Mouse (Mus musculus): Measurements from ENCODE around the gene Cuta. TPM values are rescaled to one million over a fixed set of nuclear protein-coding genes. Genes with fewer than 3 reads are reported as not detected.
"Not testable (repeated sequence)": the region's sequence is repeated elsewhere in the genome, so short reads cannot be mapped to it uniquely, and the experiment has no call there.

Gene Cuta
- polyA plus RNA-seq, 1 experiment: 169 TPM

DNA sequence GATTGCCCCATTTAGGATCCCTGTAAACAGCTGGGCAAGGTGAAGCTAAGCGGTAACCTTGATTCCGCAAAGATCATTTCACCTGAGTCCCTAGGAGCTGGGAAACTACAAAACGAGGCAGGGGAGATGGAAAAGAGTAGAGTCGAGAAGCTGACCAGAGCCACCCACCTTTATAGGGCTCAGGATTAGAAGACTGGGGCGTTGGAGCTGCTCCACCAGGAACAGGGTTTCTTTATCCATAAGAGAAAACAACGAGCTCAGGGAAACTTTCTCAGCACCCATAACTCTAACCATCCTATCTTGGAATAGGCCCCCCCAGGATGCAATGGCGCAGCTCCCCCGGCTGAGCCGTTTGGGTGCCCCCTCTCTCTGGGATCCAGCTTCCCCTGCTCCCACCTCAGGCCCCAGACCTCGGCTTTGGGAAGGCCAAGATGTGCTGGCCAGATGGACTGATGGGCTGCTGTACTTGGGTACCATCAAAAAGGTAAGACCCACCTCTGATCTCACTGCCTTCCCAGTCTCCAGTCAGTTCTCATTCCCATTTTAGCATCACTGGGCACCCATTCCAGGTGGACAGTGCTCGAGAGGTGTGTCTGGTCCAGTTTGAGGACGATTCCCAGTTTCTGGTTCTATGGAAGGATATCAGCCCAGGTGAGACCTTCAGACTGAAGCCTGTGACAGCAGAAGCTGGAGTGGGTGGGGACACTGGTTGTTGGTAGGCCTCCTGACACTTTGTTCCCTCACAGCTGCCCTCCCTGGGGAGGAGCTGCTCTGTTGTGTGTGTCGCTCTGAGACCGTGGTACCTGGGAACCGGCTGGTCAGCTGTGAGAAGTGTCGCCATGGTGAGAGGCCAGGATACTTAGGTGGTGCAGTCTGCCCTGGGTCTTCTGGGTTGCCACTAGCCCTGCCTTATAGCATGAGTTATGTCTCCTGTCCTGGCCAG lies 5.2 kb downstream of the Cuta start:
- Histone ChIP-seq H3K4me2 (ENCODE audit: low read depth) (peak overlapping the region; percentile 83), H3K4me3 (peak overlapping the region; percentile 39), H3K27me3 (ENCODE audit: control insufficient read depth, insufficient read depth, insufficient read length) (no peaks in the 10 kb centered on the region), H3ac (ENCODE audit: control insufficient read depth, insufficient read length) (no peak overlapping the region), H3K79me2 (ENCODE audit: control insufficient read depth, insufficient read depth) (peaks cover 13% of the 10 kb centered on the region), H3K36me3 (ENCODE audit: control insufficient read depth, insufficient read depth) (peaks cover under 1% of the 10 kb centered on the region)
- no peak for TF ChIP-seq CEBPB (IDR thresholded peaks at IDR 0.05; ENCODE audit: insufficient read depth, poor library complexity, severe bottlenecking)
- no peak for TF ChIP-seq SRF (IDR thresholded peaks at IDR 0.05; ENCODE audit: control insufficient read depth, insufficient read length, low read depth)
- TF ChIP-seq MAX (IDR thresholded peaks at IDR 0.05; ENCODE audit: low read depth): no peak
- TF ChIP-seq MYOD1 (IDR thresholded peaks at IDR 0.05; ENCODE audit: control insufficient read depth in 1 of 3, insufficient read length in 2 of 3, low read depth in 2 of 3): no peak
- no peak for TF ChIP-seq POLR2AphosphoS2 (IDR thresholded peaks at IDR 0.05; ENCODE audit: insufficient read length, low read depth)
- no peak for TF ChIP-seq TCF3 (IDR thresholded peaks at IDR 0.05; ENCODE audit: insufficient read length, low read depth)
- no peak for TF ChIP-seq REST (IDR thresholded peaks at IDR 0.05; ENCODE audit: insufficient read depth, insufficient read length)
- no peak for TF ChIP-seq USF1 (IDR thresholded peaks at IDR 0.05; ENCODE audit: low read depth)
- no peak for TF ChIP-seq E2F4 (IDR thresholded peaks at IDR 0.05; ENCODE audit: insufficient read depth)
- no peak for TF ChIP-seq POLR2A (IDR thresholded peaks at IDR 0.05; ENCODE audit: insufficient read length, low read depth)
- TF ChIP-seq MYOG (IDR thresholded peaks at IDR 0.05; ENCODE audit: control insufficient read depth in 1 of 3, insufficient read depth in 1 of 3, insufficient read length in 2 of 3, low read depth in 2 of 3): no peak

DNA sequence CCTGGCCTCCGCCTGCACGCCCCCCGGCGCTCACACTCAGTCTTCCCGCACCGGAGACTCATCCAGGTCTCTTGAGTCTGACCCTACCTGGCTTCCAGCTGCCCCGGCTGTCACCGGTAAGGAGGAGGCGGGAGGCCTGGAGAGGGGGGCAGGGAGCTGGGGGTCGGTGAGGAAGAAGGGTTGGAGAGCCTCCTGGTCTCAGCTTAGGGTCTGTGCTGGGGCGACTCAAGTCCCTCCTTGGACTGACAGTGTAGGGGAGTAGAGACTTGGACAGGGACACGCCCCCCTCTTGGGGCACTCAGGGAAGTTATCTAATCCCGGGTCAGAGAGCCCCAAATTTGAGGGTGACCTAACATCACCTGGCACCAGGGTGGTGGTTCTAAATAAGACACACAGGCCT lies 6.0 kb downstream of the Cuta start:
- TF ChIP-seq TCF3 (IDR thresholded peaks at IDR 0.05; ENCODE audit: insufficient read length, low read depth) (no peak), POLR2A (IDR thresholded peaks at IDR 0.05; ENCODE audit: insufficient read length, low read depth) (no peak), USF1 (IDR thresholded peaks at IDR 0.05; ENCODE audit: low read depth) (no peak), SRF (IDR thresholded peaks at IDR 0.05; ENCODE audit: control insufficient read depth, insufficient read length, low read depth) (no peak), REST (IDR thresholded peaks at IDR 0.05; ENCODE audit: insufficient read depth, insufficient read length) (no peak)
- no peaks in the 10 kb centered on the region for H3K27me3 ChIP-seq (ENCODE audit: control insufficient read depth, insufficient read depth, insufficient read length)
- peaks cover 6% of the 10 kb centered on the region for H3K36me3 ChIP-seq (ENCODE audit: control insufficient read depth, insufficient read depth)
- peaks cover 8% of the 10 kb centered on the region for H3K79me2 ChIP-seq (ENCODE audit: control insufficient read depth, insufficient read depth)
- peak overlapping the region; percentile 33 for H3ac ChIP-seq (ENCODE audit: control insufficient read depth, insufficient read length)
- H3K4me2 ChIP-seq (ENCODE audit: low read depth): peak overlapping the region; percentile 83
- H3K4me3 ChIP-seq: peak overlapping the region; percentile 39

DNA sequence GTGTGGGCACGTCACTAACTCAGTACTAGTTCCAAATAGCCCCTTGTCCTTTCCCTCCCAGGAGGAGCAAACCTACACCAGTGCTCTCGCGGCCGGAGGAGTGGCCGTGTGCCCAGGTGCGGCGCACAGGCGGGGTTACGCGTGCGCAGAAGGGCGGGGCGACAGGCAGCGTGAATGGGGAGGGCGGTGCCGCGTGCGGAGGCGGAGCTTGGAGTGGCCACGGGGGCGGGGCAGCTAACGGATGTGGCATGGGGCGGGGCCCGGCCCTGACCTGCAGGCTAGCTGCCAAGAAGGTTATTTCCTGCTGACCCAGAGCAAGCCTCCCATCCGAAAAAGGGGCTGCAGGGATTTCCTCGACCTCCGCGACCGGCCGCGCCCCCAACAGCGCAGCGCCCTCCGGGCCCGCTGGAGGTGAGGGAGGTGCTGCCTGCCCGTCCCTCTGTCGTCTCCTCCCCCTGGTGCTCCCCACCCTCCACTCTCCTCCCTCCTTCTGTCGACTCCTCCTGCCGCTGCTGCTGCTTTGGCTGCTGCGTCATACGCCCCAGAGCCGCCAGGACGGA lies 6.5 kb downstream of the Cuta start, which contains the start of gene Phf1:
Gene Phf1 (plus strand): TSS at position 214 of the 560 bp plus-strand sequence.
- no peaks in the 10 kb centered on the region for H3K27me3 ChIP-seq (ENCODE audit: control insufficient read depth, insufficient read depth, insufficient read length)

DNA sequence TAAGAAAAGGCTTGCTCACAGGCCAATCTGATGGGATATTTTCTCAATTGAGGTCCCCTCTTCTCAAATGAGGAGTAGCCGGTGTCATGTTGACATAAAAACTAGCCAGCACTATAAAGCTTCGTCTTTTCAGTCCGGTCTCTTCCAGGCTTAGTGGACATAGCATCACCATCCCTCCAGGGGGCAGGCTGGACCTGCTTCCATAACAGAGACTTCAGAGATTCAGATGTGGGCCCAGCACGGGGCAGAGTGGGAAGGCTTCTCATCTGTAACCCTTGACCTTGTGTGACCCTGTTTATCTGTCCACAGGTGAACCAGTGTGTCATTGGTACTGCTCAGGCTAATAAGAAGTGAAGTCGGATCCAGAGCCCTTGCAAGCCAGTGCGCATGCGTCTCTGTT lies 7.6 kb downstream of the Cuta start:
- H3K79me2 ChIP-seq (ENCODE audit: control insufficient read depth, insufficient read depth); H3ac ChIP-seq (ENCODE audit: control insufficient read depth, insufficient read length); H3K4me3 ChIP-seq; H3K4me2 ChIP-seq (ENCODE audit: low read depth); H3K27me3 ChIP-seq (ENCODE audit: control insufficient read depth, insufficient read depth, insufficient read length): not testable (repeated sequence)
- H3K36me3 ChIP-seq (ENCODE audit: control insufficient read depth, insufficient read depth): peaks cover 12% of the 10 kb centered on the region

More for the DNA sequence above, 6.5 kb downstream of the Cuta start, which contains the start of gene Phf1:
- Histone ChIP-seq H3K36me3 (ENCODE audit: control insufficient read depth, insufficient read depth) (peaks cover 8% of the 10 kb centered on the region), H3K4me2 (ENCODE audit: low read depth) (peak within 1 kb of the TSS; percentile 83), H3K4me3 (peak within 1 kb of the TSS; percentile 39), H3K79me2 (ENCODE audit: control insufficient read depth, insufficient read depth) (peaks cover 6% of the 10 kb centered on the region), H3ac (ENCODE audit: control insufficient read depth, insufficient read length) (peak within 1 kb of the TSS; percentile 33)
- no peak for TF ChIP-seq USF1 (IDR thresholded peaks at IDR 0.05; ENCODE audit: low read depth)
- TF ChIP-seq TCF3 (IDR thresholded peaks at IDR 0.05; ENCODE audit: insufficient read length, low read depth): no peak
- no peak for TF ChIP-seq TCF12 (IDR thresholded peaks at IDR 0.05; ENCODE audit: insufficient read depth, poor library complexity, severe bottlenecking)
- TF ChIP-seq MYOD1 (IDR thresholded peaks at IDR 0.05; ENCODE audit: control insufficient read depth in 1 of 3, insufficient read length in 2 of 3, low read depth in 2 of 3): peak in 1 of 3 experiments; percentile 52
- TF ChIP-seq POLR2AphosphoS2 (IDR thresholded peaks at IDR 0.05; ENCODE audit: insufficient read length, low read depth): peak; percentile 90
- TF ChIP-seq E2F4 (IDR thresholded peaks at IDR 0.05; ENCODE audit: insufficient read depth): no peak
- peak; percentile 71 for TF ChIP-seq POLR2A (IDR thresholded peaks at IDR 0.05; ENCODE audit: insufficient read length, low read depth)
- no peak for TF ChIP-seq CEBPB (IDR thresholded peaks at IDR 0.05; ENCODE audit: insufficient read depth, poor library complexity, severe bottlenecking)
- TF ChIP-seq SRF (IDR thresholded peaks at IDR 0.05; ENCODE audit: control insufficient read depth, insufficient read length, low read depth): peak; percentile 30
- no peak for TF ChIP-seq MAX (IDR thresholded peaks at IDR 0.05; ENCODE audit: low read depth)
- no peak for TF ChIP-seq MYOG (IDR thresholded peaks at IDR 0.05; ENCODE audit: control insufficient read depth in 1 of 3, insufficient read depth in 1 of 3, insufficient read length in 2 of 3, low read depth in 2 of 3)
- no peak for TF ChIP-seq REST (IDR thresholded peaks at IDR 0.05; ENCODE audit: insufficient read depth, insufficient read length)

DNA sequence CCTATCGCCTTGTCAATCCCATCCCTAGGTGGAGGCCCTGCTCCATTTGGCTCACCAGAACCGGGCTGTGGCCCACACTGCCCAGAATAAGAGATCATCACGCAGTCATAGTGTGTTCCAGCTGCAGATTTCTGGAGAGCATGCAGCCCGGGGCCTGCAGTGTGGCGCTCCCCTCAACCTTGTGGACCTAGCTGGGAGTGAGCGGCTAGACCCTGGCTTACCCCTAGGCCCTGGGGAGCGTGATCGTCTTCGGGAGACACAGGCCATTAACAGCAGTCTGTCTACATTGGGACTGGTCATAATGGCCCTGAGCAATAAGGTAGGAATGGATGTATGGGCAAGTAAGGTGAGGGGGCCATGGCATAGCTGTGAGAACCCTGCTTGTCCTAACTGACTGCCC lies 14.0 kb downstream of the Cuta start:
- not testable (repeated sequence) for H3K4me2 ChIP-seq (ENCODE audit: low read depth); H3K79me2 ChIP-seq (ENCODE audit: control insufficient read depth, insufficient read depth); H3K4me3 ChIP-seq; H3K27me3 ChIP-seq (ENCODE audit: control insufficient read depth, insufficient read depth, insufficient read length); H3ac ChIP-seq (ENCODE audit: control insufficient read depth, insufficient read length)
- H3K36me3 ChIP-seq (ENCODE audit: control insufficient read depth, insufficient read depth): peaks cover 12% of the 10 kb centered on the region

DNA sequence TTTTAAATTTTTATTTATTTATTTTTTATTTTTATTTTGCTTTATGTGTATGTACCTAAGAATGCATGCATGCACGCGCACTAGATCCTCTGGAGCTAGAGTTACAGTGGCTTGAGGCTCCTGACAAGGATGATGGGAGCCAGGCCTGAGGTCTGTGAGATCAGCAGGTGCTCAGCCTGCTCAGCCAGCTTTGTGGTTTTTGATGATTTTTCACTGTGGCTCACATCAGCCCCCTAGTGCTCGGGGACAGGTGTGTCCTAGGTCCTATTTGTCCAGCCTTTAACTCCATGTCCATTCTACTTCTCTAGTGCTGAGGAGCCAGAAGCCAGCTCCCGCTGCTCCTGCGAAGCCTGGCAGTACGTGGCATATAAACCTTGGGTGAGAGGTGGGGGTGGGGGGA lies 17.0 kb downstream of the Cuta start:
- H3K27me3 ChIP-seq (ENCODE audit: control insufficient read depth, insufficient read depth, insufficient read length); H3K4me2 ChIP-seq (ENCODE audit: low read depth); H3K36me3 ChIP-seq (ENCODE audit: control insufficient read depth, insufficient read depth); H3ac ChIP-seq (ENCODE audit: control insufficient read depth, insufficient read length); H3K4me3 ChIP-seq: not testable (repeated sequence)
- H3K79me2 ChIP-seq (ENCODE audit: control insufficient read depth, insufficient read depth): peaks cover 29% of the 10 kb centered on the region

DNA sequence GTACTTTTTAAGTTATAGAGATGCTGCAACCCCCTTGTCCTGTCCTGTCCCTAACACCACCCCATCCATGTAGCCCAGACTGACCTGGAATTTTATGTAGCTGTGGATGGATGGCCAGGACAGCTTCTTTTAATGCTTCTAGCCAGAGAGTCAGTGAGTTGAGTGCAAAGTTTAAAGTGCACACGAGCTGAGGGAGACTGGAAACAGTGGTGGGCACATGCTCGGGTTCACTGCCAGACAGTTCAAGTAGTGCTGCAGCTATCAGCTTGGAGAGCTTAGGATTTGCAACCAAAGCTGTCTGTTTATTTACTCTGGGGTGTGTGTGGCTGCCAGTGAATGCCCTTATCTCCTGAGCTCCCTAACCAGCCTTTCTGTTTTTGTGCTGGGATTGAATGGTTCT lies 19.9 kb downstream of the Cuta start:
- H3K4me3 ChIP-seq; H3K27me3 ChIP-seq (ENCODE audit: control insufficient read depth, insufficient read depth, insufficient read length); H3K36me3 ChIP-seq (ENCODE audit: control insufficient read depth, insufficient read depth); H3K4me2 ChIP-seq (ENCODE audit: low read depth); H3ac ChIP-seq (ENCODE audit: control insufficient read depth, insufficient read length): not testable (repeated sequence)
- H3K79me2 ChIP-seq (ENCODE audit: control insufficient read depth, insufficient read depth): peaks cover 30% of the 10 kb centered on the region
